Mouse (Mus musculus): ENCODE results near the gene Prx. TPM values are rescaled to one million over a fixed set of nuclear protein-coding genes. Genes with fewer than 3 reads are reported as not detected.
A peak's percentile ranks its signal among the peaks of the same experiment; 100 is the strongest.

Gene Prx
- polyA plus RNA-seq, 1 experiment from 2014 or later = 2.1 TPM

DNA sequence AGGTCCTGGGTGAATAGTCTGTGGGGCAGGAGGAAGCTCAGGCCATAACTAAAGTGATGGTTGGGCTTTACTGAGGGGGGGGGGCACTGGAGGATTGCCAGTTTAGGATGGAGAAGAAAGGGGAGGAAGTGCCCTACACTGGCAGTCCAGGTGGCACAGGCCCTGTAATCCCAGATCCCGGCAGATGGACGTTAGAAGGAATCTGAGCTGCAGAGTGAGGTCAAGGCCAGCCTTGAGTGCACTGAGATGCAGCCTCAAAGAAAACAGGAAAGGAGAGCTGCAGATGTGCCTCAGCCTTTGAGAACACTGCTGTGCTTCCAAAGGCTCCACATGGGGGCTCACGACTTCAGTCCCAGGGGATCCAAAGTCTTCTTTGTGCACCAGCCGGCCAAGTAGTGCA lies 31.5 kb upstream of the Prx start:
- Histone ChIP-seq H3K9me3 (ENCODE audit: control insufficient read depth, low read length) (no peaks in the 10 kb centered on the region), H3K36me3 (ENCODE audit: control insufficient read depth, insufficient read depth, low read length) (no peaks in the 10 kb centered on the region), H3K4me1 (ENCODE audit: control insufficient read depth, insufficient read depth, low read length) (no peaks in the 10 kb centered on the region), H3K27ac (replicated peaks; ENCODE audit: low read depth, low read length) (no peak overlapping the region), H3K27me3 (ENCODE audit: control insufficient read depth, insufficient read depth, low read length) (no peaks in the 10 kb centered on the region), H3K4me3 (ENCODE audit: low read depth, low read length) (no peak overlapping the region), H3K4me2 (ENCODE audit: low read depth, severe bottlenecking) (no peak overlapping the region), H3K9ac (ENCODE audit: low read length) (no peak overlapping the region)
- DNase-seq (ENCODE audit: low spot score) = no peak
- ATAC-seq (ENCODE audit: insufficient number of reproducible peaks, low FRiP score, low TSS enrichment, low read depth) = no peak
- WGBS = 52% methylated on average over 4 of the region's 4 CpGs

DNA sequence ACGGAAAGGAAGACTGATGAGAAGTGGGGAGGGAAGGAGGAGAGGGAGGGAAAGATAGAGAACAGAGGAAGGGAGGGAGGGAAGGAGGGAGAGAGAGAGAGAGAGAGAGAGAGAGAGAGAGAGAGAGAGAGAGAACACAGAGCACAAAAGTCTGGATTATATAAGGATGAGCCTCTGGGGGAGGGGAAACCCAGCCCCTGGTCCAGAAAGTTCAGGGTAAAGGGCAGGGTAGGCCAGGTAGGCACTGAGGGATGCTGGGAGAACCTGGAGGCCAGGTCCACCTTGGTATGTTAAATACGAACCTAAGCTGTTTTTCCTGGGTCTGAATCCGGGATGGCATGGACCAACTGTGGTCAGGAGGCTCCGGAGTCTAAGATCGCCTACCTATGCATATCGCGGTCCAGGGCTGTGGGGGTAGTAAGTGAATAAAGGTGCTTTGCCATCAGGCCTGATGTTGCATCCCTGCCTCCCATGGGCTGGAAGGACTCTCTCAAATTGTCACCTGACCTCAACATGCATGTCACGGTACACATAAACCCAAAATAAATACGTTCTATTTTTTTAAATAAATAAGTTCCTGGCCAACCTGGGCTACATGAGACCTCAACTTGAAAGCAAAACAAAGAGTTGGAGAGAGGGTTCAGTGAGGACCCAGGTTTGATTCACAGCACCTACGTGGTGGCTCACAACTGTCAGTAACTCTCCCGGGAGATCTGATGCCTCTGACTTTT lies 27.6 kb upstream of the Prx start:
- ATAC-seq (ENCODE audit: insufficient number of reproducible peaks, low FRiP score, low TSS enrichment, low read depth) (no peak), DNase-seq (ENCODE audit: low spot score) (no peak)
- Histone ChIP-seq H3K9me3 (ENCODE audit: control insufficient read depth, low read length) (no peaks in the 10 kb centered on the region), H3K9ac (ENCODE audit: low read length) (no peak overlapping the region), H3K27ac (replicated peaks; ENCODE audit: low read depth, low read length) (no peak overlapping the region), H3K27me3 (ENCODE audit: control insufficient read depth, insufficient read depth, low read length) (no peaks in the 10 kb centered on the region), H3K36me3 (ENCODE audit: control insufficient read depth, insufficient read depth, low read length) (peaks cover 1% of the 10 kb centered on the region; the same call in 1 of the 2 replicates), H3K4me2 (ENCODE audit: low read depth, severe bottlenecking) (no peak overlapping the region), H3K4me1 (ENCODE audit: control insufficient read depth, insufficient read depth, low read length) (no peaks in the 10 kb centered on the region), H3K4me3 (ENCODE audit: low read depth, low read length) (no peak overlapping the region)
- 88% methylated on average over 11 of the region's 11 CpGs for whole genome bisulfite sequencing

DNA sequence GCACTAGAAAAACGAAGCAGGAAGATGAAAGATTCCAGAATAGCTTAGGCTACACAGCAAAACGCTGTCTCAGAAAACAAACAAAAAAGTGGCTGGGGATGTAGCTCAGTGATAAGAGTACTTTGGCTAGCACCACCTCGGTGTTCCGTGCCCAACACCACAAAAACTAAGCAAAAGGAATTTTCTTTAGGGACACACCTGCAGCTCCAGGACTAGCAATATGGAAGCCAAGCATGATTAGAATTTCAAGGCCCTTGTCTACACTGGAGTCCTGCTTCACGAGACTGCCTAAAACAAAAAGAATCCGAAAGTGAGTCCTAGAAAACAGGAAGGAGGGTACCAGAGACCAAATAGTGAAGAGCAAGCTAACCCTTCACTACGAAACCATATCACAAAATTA lies 26.5 kb upstream of the Prx start:
- DNase-seq (ENCODE audit: low spot score) (no peak), ATAC-seq (ENCODE audit: insufficient number of reproducible peaks, low FRiP score, low TSS enrichment, low read depth) (no peak)
- Histone ChIP-seq H3K27me3 (ENCODE audit: control insufficient read depth, insufficient read depth, low read length) (no peaks in the 10 kb centered on the region), H3K36me3 (ENCODE audit: control insufficient read depth, insufficient read depth, low read length) (peaks cover 2% of the 10 kb centered on the region; the same call in 1 of the 2 replicates), H3K4me3 (ENCODE audit: low read depth, low read length) (peak overlapping the region; percentile 58; the same call in 1 of the 2 replicates), H3K4me1 (ENCODE audit: control insufficient read depth, insufficient read depth, low read length) (no peaks in the 10 kb centered on the region), H3K27ac (replicated peaks; ENCODE audit: low read depth, low read length) (no peak overlapping the region), H3K4me2 (ENCODE audit: low read depth, severe bottlenecking) (peak overlapping the region; percentile 63; the same call in 1 of the 2 replicates), H3K9ac (ENCODE audit: low read length) (no peak overlapping the region), H3K9me3 (ENCODE audit: control insufficient read depth, low read length) (no peaks in the 10 kb centered on the region)
- WGBS = 56% methylated on average over 7 of the region's 7 CpGs

DNA sequence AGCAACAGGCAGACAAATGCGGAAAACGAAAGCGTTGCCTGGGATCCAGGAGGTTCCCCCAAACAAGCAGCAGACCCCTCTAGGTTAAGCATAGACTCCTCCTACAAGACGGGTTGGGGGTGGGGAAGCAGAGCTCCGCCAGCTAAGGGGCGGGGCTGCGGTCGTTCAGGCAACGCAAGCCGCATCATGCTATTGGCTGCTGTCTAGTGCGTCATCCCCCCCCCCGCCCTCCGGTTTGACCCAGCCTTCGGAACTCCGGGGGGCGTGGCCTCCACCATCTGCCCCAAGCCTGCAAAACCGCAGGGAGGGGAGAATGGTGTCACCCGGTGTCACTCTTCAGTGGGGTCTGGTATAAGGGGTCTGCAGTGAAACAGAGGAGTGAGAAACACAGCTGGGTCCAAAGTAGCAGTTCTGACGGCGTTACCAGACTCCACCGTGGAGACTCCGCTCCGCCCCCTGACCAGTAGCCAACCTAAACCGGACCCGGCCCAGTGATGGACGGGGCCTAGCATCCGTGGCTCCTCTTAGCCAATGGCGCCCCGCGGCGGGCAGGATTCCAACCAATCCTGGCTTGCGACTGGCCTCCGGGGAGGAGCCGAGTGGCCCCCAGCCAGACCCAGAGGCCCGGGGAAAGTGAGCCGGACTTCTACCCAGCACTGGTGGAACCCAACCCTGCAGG lies 25.8 kb upstream of the Prx start, which contains the start of gene Sertad3:
Gene Sertad3, plus strand, starts transcription at position 613 of the 679 bp plus-strand sequence.
- peak within 1 kb of the TSS; percentile 63 for H3K4me2 ChIP-seq (ENCODE audit: low read depth, severe bottlenecking)
- no peaks in the 10 kb centered on the region for H3K27me3 ChIP-seq (ENCODE audit: control insufficient read depth, insufficient read depth, low read length)
- DNase-seq (ENCODE audit: low spot score) (peak; percentile 98), ATAC-seq (ENCODE audit: insufficient number of reproducible peaks, low FRiP score, low TSS enrichment, low read depth) (peak; percentile 94)
- H3K4me3 ChIP-seq (ENCODE audit: low read depth, low read length) = peak within 1 kb of the TSS; percentile 58
- H3K9ac ChIP-seq (ENCODE audit: low read length) = peak within 1 kb of the TSS; percentile 44
- no peaks in the 10 kb centered on the region for H3K4me1 ChIP-seq (ENCODE audit: control insufficient read depth, insufficient read depth, low read length)
- H3K9me3 ChIP-seq (ENCODE audit: control insufficient read depth, low read length) = no peaks in the 10 kb centered on the region
- H3K36me3 ChIP-seq (ENCODE audit: control insufficient read depth, insufficient read depth, low read length) = peaks cover 2% of the 10 kb centered on the region; the same call in 1 of the 2 replicates
- peak within 1 kb of the TSS; percentile 72 for H3K27ac ChIP-seq (replicated peaks; ENCODE audit: low read depth, low read length)
- under 1% methylated on average over 36 of the region's 36 CpGs for WGBS

DNA sequence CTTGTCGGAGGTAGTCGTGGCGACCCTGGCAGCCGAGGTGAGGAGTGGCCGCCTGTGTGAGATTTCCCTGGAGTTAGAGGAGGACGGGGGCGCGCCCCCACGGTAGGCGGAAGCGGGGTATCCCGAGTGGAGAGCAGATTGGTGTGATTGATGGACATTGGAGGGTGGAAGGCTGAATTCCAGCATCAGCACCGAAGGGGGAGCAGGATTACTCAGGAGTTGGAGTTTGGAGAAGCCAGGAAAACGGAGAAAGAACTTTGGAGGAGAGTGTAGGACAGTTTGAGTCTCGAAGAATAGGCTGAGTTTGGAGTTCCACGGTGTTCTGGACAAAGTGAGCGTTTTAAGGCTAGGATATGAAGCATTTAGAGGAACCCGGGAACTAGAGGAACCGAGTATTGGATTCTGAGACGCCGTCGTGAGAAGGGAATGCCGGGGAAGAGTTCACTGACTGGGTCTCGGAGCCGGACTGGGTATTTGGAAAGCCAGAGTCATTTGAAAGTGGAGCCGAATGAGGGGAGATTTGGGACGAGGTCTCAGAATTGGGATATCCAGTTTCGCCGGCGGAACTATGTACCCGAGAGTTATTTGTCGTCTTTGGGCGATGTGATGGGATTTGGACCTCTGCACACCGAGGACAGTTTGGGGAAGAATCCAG lies 25.2 kb upstream of the Prx start:
- Histone ChIP-seq H3K4me2 (ENCODE audit: low read depth, severe bottlenecking) (peak overlapping the region; percentile 63), H3K27me3 (ENCODE audit: control insufficient read depth, insufficient read depth, low read length) (no peaks in the 10 kb centered on the region), H3K4me1 (ENCODE audit: control insufficient read depth, insufficient read depth, low read length) (no peaks in the 10 kb centered on the region), H3K4me3 (ENCODE audit: low read depth, low read length) (peak overlapping the region; percentile 58), H3K36me3 (ENCODE audit: control insufficient read depth, insufficient read depth, low read length) (peaks cover 2% of the 10 kb centered on the region; the same call in 1 of the 2 replicates), H3K9me3 (ENCODE audit: control insufficient read depth, low read length) (no peaks in the 10 kb centered on the region), H3K27ac (replicated peaks; ENCODE audit: low read depth, low read length) (peak overlapping the region; percentile 72), H3K9ac (ENCODE audit: low read length) (peak overlapping the region; percentile 44)
- no peak for ATAC-seq (ENCODE audit: insufficient number of reproducible peaks, low FRiP score, low TSS enrichment, low read depth)
- DNase-seq (ENCODE audit: low spot score) = no peak
- under 1% methylated on average over 34 of the region's 34 CpGs for WGBS

DNA sequence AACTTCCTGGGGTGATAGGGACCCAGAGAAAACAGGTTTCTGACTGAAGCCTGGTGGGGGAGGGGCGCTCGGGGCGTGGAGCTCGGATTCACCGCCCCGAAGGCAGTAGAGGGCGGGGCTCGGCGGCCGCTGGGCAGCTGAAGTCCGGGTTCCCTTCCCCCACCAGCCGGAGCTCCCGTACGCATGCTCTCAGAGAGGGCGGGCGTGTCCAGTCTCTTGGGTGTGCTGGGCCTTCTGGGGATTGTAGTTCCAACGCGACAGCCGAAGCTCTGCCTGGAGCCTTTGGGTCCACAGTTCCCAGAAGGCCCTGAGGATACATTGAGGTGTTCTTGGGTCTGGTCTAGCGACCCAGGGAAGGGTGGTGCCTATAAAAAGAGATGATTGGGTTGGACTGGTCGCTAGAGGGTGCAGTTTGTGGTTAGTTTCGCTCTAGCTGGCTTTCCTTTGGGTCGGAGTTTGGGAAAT lies 24.6 kb upstream of the Prx start:
- DNase-seq (ENCODE audit: low spot score) (peak; percentile 98), ATAC-seq (ENCODE audit: insufficient number of reproducible peaks, low FRiP score, low TSS enrichment, low read depth) (peak; percentile 87)
- H3K4me2 ChIP-seq (ENCODE audit: low read depth, severe bottlenecking) = peak overlapping the region; percentile 63
- WGBS = 1% methylated on average over 23 of the region's 23 CpGs
- peak overlapping the region; percentile 72; the same call in 1 of the 2 replicates for H3K27ac ChIP-seq (replicated peaks; ENCODE audit: low read depth, low read length)
- no peaks in the 10 kb centered on the region for H3K9me3 ChIP-seq (ENCODE audit: control insufficient read depth, low read length)
- H3K27me3 ChIP-seq (ENCODE audit: control insufficient read depth, insufficient read depth, low read length) = no peaks in the 10 kb centered on the region
- no peaks in the 10 kb centered on the region for H3K4me1 ChIP-seq (ENCODE audit: control insufficient read depth, insufficient read depth, low read length)
- peaks cover 2% of the 10 kb centered on the region; the same call in 1 of the 2 replicates for H3K36me3 ChIP-seq (ENCODE audit: control insufficient read depth, insufficient read depth, low read length)
- H3K4me3 ChIP-seq (ENCODE audit: low read depth, low read length) = peak overlapping the region; percentile 58
- peak overlapping the region; percentile 44 for H3K9ac ChIP-seq (ENCODE audit: low read length)

DNA sequence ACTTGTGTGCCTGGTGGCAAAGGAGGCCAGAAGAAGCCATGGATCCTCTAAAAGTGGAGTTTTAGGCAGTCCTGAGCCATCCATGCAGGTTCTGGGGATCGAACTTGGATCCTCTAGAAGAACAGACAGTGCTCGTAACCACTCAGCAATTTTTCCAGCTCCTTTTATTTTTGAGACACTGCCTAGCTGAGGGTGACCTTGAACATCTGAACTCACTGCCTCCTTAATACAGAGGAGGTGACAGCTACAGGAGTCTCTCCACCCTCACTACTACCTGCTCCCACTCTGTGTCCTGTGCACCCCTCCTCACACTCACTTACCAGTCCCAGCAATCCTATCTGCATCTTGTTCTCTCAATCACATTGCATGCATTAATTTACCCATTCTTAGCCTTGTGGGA lies 23.5 kb upstream of the Prx start:
- no peak overlapping the region for H3K9ac ChIP-seq (ENCODE audit: low read length)
- H3K4me3 ChIP-seq (ENCODE audit: low read depth, low read length) = no peak overlapping the region
- no peaks in the 10 kb centered on the region for H3K9me3 ChIP-seq (ENCODE audit: control insufficient read depth, low read length)
- no peaks in the 10 kb centered on the region for H3K4me1 ChIP-seq (ENCODE audit: control insufficient read depth, insufficient read depth, low read length)
- no peak for ATAC-seq (ENCODE audit: insufficient number of reproducible peaks, low FRiP score, low TSS enrichment, low read depth)
- H3K27ac ChIP-seq (replicated peaks; ENCODE audit: low read depth, low read length) = no peak overlapping the region
- peaks cover 2% of the 10 kb centered on the region; the same call in 1 of the 2 replicates for H3K36me3 ChIP-seq (ENCODE audit: control insufficient read depth, insufficient read depth, low read length)
- DNase-seq (ENCODE audit: low spot score) = no peak
- no peak overlapping the region for H3K4me2 ChIP-seq (ENCODE audit: low read depth, severe bottlenecking)
- H3K27me3 ChIP-seq (ENCODE audit: control insufficient read depth, insufficient read depth, low read length) = no peaks in the 10 kb centered on the region
- 95% methylated on average over 2 of the region's 2 CpGs for WGBS

DNA sequence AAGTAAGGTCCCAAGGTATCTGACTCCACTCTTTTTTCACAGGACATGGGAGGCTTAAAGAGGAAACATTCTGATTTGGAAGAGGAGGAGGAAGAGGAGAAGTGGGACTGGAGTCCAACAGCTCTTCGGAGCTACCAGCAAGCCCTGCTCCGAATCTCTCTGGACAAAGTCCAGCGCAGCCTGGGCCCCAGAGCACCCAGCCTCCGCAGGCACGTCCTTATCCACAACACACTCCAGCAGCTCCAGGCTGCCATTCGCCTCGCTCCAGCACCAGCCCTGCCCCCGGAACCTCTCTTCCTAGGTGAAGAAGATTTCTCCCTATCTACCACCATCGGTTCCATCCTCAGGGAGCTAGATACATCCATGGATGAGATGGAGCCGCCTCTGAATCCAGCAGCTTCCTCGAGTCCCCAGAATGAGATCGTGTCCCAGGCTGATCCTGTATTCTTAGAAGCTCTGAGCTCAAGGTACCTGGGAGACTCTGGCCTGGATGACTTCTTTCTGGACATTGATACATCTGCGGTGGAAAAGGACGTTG lies 23.0 kb upstream of the Prx start:
- 93% methylated on average over 14 of the region's 14 CpGs for WGBS
- Histone ChIP-seq H3K27ac (replicated peaks; ENCODE audit: low read depth, low read length) (no peak overlapping the region), H3K4me2 (ENCODE audit: low read depth, severe bottlenecking) (no peak overlapping the region), H3K9ac (ENCODE audit: low read length) (no peak overlapping the region), H3K27me3 (ENCODE audit: control insufficient read depth, insufficient read depth, low read length) (no peaks in the 10 kb centered on the region), H3K4me3 (ENCODE audit: low read depth, low read length) (no peak overlapping the region), H3K36me3 (ENCODE audit: control insufficient read depth, insufficient read depth, low read length) (peaks cover 2% of the 10 kb centered on the region; the same call in 1 of the 2 replicates), H3K9me3 (ENCODE audit: control insufficient read depth, low read length) (no peaks in the 10 kb centered on the region), H3K4me1 (ENCODE audit: control insufficient read depth, insufficient read depth, low read length) (0 out of 2 replicates have a peak, but pooled peaks cover 3% of the 10 kb centered on the region)
- ATAC-seq (ENCODE audit: insufficient number of reproducible peaks, low FRiP score, low TSS enrichment, low read depth) = no peak
- no peak for DNase-seq (ENCODE audit: low spot score)
